Mouse (Mus musculus): ENCODE results near the gene Them7. TPM values are rescaled to one million over a fixed set of nuclear protein-coding genes. Genes with fewer than 3 reads are reported as not detected.

Gene Them7
- polyA plus RNA-seq, 1 experiment from 2014 or later, result 0.26 TPM

DNA sequence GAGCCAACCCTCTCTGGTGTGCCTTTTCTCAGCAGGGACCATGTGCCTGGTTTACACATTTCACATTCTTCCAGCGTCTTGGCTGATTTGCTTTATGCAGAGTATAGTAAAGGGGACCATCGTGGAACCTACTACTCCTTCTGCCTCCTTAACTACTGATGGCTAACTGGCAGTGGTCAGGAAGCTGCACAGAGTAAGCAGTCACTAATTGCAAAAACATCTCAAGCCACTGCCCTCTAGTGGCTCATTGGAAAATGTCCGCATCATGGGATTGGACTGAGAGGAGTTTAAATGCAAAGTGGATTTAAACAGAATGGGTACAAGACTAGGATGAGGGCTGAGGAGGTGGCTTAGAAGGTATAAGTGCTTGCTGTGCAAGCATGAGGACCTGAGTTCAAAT, 14.7 kb downstream of the Them7 start:
- no peak overlapping the region for H3K4me2 ChIP-seq (replicated peaks; ENCODE audit: low read depth)
- no peak overlapping the region for H3K27ac ChIP-seq (ENCODE audit: low read depth, low read length)
- H3K9ac ChIP-seq (ENCODE audit: low read depth, low read length), result no peak overlapping the region
- no peak overlapping the region for H3K4me3 ChIP-seq (ENCODE audit: low read depth, low read length)
- WGBS, result 14% methylated on average over 3 of the region's 3 CpGs
- H3K9me3 ChIP-seq (ENCODE audit: control insufficient read depth), result no peaks in the 10 kb centered on the region
- ATAC-seq, result no peak
- no peaks in the 10 kb centered on the region for H3K27me3 ChIP-seq (replicated peaks; ENCODE audit: control insufficient read depth, insufficient read depth, low read length)
- peak; percentile 80 for TF ChIP-seq CTCF (IDR thresholded peaks at IDR 0.05; ENCODE audit: low read depth)
- H3K4me1 ChIP-seq (replicated peaks; ENCODE audit: control insufficient read depth, insufficient read depth, low read length), result no peaks in the 10 kb centered on the region
- H3K36me3 ChIP-seq (ENCODE audit: control insufficient read depth, insufficient read depth), result no peaks in the 10 kb centered on the region

DNA sequence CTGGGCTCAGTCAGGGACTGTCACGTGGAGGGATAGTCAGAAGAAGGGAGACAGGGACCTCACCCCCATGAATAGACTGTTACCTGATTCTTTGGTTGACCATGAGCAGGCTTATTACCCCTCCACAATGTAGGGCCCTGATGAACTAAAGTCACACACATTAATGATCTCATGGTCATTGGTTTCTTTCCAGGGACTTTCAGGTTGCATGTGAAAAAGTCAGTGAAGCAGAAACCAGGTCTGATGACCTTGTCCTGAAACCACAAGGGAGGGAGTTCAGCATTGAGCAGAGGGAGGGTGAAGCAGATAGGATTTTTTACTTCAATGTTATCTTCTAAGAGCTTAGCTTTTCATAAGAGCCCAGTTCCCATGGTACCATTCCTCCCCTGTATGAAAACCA, 16.5 kb downstream of the Them7 start:
- Histone ChIP-seq H3K9me3 (ENCODE audit: control insufficient read depth) (no peaks in the 10 kb centered on the region), H3K27ac (ENCODE audit: low read depth, low read length) (no peak overlapping the region), H3K4me3 (ENCODE audit: low read depth, low read length) (no peak overlapping the region), H3K4me2 (replicated peaks; ENCODE audit: low read depth) (no peak overlapping the region), H3K4me1 (replicated peaks; ENCODE audit: control insufficient read depth, insufficient read depth, low read length) (no peaks in the 10 kb centered on the region), H3K9ac (ENCODE audit: low read depth, low read length) (no peak overlapping the region), H3K27me3 (replicated peaks; ENCODE audit: control insufficient read depth, insufficient read depth, low read length) (no peaks in the 10 kb centered on the region), H3K36me3 (ENCODE audit: control insufficient read depth, insufficient read depth) (no peaks in the 10 kb centered on the region)
- no peak for ATAC-seq
- no peak for TF ChIP-seq CTCF (IDR thresholded peaks at IDR 0.05; ENCODE audit: low read depth)
- 62% methylated on average over 1 of the region's 1 CpGs for WGBS

DNA sequence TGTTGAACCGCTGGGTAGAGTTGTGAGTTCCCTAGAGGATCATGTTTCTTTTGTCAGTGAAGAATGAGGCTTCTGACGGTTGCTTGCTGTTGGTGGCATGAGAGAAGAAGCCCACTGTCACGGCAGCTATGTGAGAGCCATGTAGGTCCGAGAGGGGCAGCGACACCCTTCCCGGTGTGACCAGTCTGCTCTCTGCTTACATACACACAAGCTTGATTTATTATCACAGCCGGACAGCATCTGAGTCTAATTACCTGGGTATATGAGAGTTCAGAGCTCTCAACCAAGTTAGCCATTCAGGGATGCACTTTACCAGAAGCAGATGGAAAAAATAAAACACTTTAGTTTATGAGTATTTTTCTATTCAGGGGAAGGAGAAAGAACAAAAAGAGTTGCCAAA, 18.8 kb downstream of the Them7 start:
- no peak overlapping the region for H3K4me3 ChIP-seq (ENCODE audit: low read depth, low read length)
- no peak for TF ChIP-seq CTCF (IDR thresholded peaks at IDR 0.05; ENCODE audit: low read depth)
- H3K27me3 ChIP-seq (replicated peaks; ENCODE audit: control insufficient read depth, insufficient read depth, low read length), result no peaks in the 10 kb centered on the region
- no peak for ATAC-seq
- H3K9me3 ChIP-seq (ENCODE audit: control insufficient read depth), result no peaks in the 10 kb centered on the region
- no peaks in the 10 kb centered on the region for H3K36me3 ChIP-seq (ENCODE audit: control insufficient read depth, insufficient read depth)
- H3K9ac ChIP-seq (ENCODE audit: low read depth, low read length), result no peak overlapping the region
- 52% methylated on average over 7 of the region's 7 CpGs for WGBS
- no peaks in the 10 kb centered on the region for H3K4me1 ChIP-seq (replicated peaks; ENCODE audit: control insufficient read depth, insufficient read depth, low read length)
- H3K4me2 ChIP-seq (replicated peaks; ENCODE audit: low read depth), result no peak overlapping the region
- H3K27ac ChIP-seq (ENCODE audit: low read depth, low read length), result no peak overlapping the region

DNA sequence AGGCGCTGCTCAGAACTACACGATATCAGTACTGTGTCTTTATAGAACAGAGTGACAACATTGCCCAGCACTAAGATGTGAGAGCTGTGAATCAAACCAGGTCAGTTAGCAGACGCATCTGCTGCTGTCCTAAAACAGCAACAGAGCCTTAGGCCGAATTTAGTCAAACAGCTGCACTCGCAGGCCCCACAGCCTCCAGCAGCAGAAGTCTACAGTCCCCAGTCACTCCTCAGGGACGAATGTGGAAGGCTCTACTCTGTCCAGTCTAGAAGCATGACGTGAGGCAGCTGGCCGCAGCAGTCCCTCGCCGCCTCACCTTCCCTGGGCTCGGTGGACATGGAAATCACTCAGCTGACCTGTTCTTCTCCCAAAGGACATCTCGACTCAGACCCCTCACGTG, 20.6 kb downstream of the Them7 start:
- Histone ChIP-seq H3K9me3 (ENCODE audit: control insufficient read depth) (no peaks in the 10 kb centered on the region), H3K4me2 (replicated peaks; ENCODE audit: low read depth) (no peak overlapping the region), H3K4me1 (replicated peaks; ENCODE audit: control insufficient read depth, insufficient read depth, low read length) (no peaks in the 10 kb centered on the region), H3K27me3 (replicated peaks; ENCODE audit: control insufficient read depth, insufficient read depth, low read length) (no peaks in the 10 kb centered on the region), H3K9ac (ENCODE audit: low read depth, low read length) (no peak overlapping the region), H3K36me3 (ENCODE audit: control insufficient read depth, insufficient read depth) (no peaks in the 10 kb centered on the region), H3K4me3 (ENCODE audit: low read depth, low read length) (no peak overlapping the region), H3K27ac (ENCODE audit: low read depth, low read length) (no peak overlapping the region)
- ATAC-seq, result no peak
- 72% methylated on average over 13 of the region's 13 CpGs for WGBS
- no peak for TF ChIP-seq CTCF (IDR thresholded peaks at IDR 0.05; ENCODE audit: low read depth)

DNA sequence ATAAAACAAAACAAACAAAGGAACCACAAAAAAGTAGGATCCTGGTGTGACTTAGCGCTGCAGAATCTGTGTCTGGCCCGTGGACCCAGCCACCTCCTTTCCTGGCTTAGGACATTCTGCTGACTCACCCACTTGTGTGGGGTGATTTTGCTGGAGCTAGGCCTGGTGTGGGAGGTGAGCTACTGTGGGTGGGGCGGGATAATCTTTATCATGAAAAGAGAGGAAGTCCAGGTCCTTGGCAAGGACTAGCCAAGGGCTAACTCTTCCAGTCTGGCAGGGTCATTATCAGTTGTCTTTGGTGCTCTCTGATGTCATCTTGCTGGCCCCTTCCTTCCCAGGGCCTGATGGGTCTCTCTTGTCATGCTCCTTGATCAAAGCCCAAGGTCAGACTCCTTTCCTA, 27.9 kb downstream of the Them7 start:
- Histone ChIP-seq H3K4me2 (replicated peaks; ENCODE audit: low read depth) (no peak overlapping the region), H3K4me1 (replicated peaks; ENCODE audit: control insufficient read depth, insufficient read depth, low read length) (no peaks in the 10 kb centered on the region), H3K27me3 (replicated peaks; ENCODE audit: control insufficient read depth, insufficient read depth, low read length) (no peaks in the 10 kb centered on the region), H3K4me3 (ENCODE audit: low read depth, low read length) (no peak overlapping the region), H3K27ac (ENCODE audit: low read depth, low read length) (no peak overlapping the region), H3K9ac (ENCODE audit: low read depth, low read length) (no peak overlapping the region), H3K9me3 (ENCODE audit: control insufficient read depth) (no peaks in the 10 kb centered on the region), H3K36me3 (ENCODE audit: control insufficient read depth, insufficient read depth) (no peaks in the 10 kb centered on the region)
- ATAC-seq, result no peak
- TF ChIP-seq CTCF (IDR thresholded peaks at IDR 0.05; ENCODE audit: low read depth), result no peak
- 69% methylated on average over 3 of the region's 3 CpGs for WGBS

DNA sequence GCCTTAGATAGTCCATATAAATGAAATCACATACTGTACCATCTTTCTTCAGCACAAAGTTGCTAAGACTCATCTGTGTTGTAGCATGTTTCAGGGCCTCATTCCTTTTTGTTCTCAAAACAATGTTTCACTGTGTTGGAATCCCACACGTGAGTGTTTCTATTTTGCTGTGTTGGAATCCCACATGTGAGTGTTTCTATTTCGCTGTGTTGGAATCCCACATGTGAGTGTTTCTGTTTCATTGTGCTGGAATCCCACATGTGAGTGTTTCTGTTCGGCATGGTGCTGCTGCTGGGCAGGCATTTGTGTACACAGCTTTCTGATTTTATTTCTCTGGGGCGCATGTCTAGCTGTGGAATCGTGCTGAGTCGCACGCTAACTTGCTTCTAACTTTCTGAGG, 28.7 kb downstream of the Them7 start:
- Histone ChIP-seq H3K9ac (ENCODE audit: low read depth, low read length) (no peak overlapping the region), H3K4me1 (replicated peaks; ENCODE audit: control insufficient read depth, insufficient read depth, low read length) (no peaks in the 10 kb centered on the region), H3K36me3 (ENCODE audit: control insufficient read depth, insufficient read depth) (no peaks in the 10 kb centered on the region), H3K27me3 (replicated peaks; ENCODE audit: control insufficient read depth, insufficient read depth, low read length) (no peaks in the 10 kb centered on the region), H3K9me3 (ENCODE audit: control insufficient read depth) (no peaks in the 10 kb centered on the region), H3K4me3 (ENCODE audit: low read depth, low read length) (no peak overlapping the region), H3K4me2 (replicated peaks; ENCODE audit: low read depth) (no peak overlapping the region), H3K27ac (ENCODE audit: low read depth, low read length) (no peak overlapping the region)
- WGBS, result 55% methylated on average over 7 of the region's 7 CpGs
- no peak for ATAC-seq
- no peak for TF ChIP-seq CTCF (IDR thresholded peaks at IDR 0.05; ENCODE audit: low read depth)

DNA sequence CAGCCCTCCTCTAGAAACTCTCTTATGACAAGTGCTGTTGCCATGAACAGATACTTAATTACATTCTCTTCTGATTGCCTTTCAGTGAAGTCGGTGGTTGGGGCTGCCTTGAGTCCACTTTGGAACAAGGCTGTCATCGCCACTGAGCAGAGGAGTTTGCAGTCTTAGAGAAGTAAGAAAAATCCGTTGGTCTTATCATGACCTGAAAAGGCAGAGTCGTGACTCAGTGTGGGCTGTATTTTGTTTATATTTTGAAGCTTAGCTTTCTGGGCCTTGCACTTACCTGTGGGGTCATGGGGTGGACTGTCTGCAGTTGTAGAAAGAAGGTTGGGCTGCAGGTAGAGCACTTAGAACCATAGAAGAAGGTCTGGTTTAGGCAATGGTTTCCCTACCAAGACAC, 31.3 kb downstream of the Them7 start:
- 49% methylated on average over 4 of the region's 4 CpGs for WGBS
- Histone ChIP-seq H3K9me3 (ENCODE audit: control insufficient read depth) (no peaks in the 10 kb centered on the region), H3K27ac (ENCODE audit: low read depth, low read length) (no peak overlapping the region), H3K9ac (ENCODE audit: low read depth, low read length) (no peak overlapping the region), H3K36me3 (ENCODE audit: control insufficient read depth, insufficient read depth) (no peaks in the 10 kb centered on the region), H3K4me1 (replicated peaks; ENCODE audit: control insufficient read depth, insufficient read depth, low read length) (no peaks in the 10 kb centered on the region), H3K4me3 (ENCODE audit: low read depth, low read length) (no peak overlapping the region), H3K27me3 (replicated peaks; ENCODE audit: control insufficient read depth, insufficient read depth, low read length) (no peaks in the 10 kb centered on the region), H3K4me2 (replicated peaks; ENCODE audit: low read depth) (no peak overlapping the region)
- ATAC-seq, result no peak
- TF ChIP-seq CTCF (IDR thresholded peaks at IDR 0.05; ENCODE audit: low read depth), result no peak

All from intestine, postnatal 0 days (tissue).